Mouse (Mus musculus) embryonic facial prominence, embryonic 11.5 days (tissue): ENCODE measurements around the gene Olfr322. TPM values are rescaled to one million over a fixed set of nuclear protein-coding genes. Genes with fewer than 3 reads are reported as not detected.

Experiments
- polyA plus RNA-seq: library from polyadenylated mRNA; unstranded; fragments of >200 nt; fragmentation: Nextera tagmentation; extraction: Ambion mirVana; gene quantifications from 2 replicates; pipeline ENCODE4 v1.2.1, GENCODE M21; 2014

The Olfr322 gene
- polyA plus RNA-seq, 1 experiment from 2014 or later, result not detected

Other genes with a start within 250 kb of the Olfr322 start
- not detected in 2 replicates for gene 1810065E05Rik, start 237.7 kb upstream of the Olfr322 start, polyA plus RNA-seq
- not detected in 2 replicates for gene Gm12253, start 226.2 kb upstream of the Olfr322 start, polyA plus RNA-seq
- gene Lypd9, start 205.9 kb upstream of the Olfr322 start, polyA plus RNA-seq, result not detected in 2 replicates
- gene Olfr30, start 196.5 kb upstream of the Olfr322 start, polyA plus RNA-seq, result not detected in 2 replicates
- not detected in 2 replicates for gene Olfr332, start 166.2 kb upstream of the Olfr322 start, polyA plus RNA-seq
- not detected in 2 replicates for gene Olfr331, start 156.2 kb upstream of the Olfr322 start, polyA plus RNA-seq
- gene Olfr330, start 123.9 kb upstream of the Olfr322 start, polyA plus RNA-seq, result not detected in 2 replicates
- not detected in 2 replicates for gene Olfr329-ps, start 112.4 kb upstream of the Olfr322 start, polyA plus RNA-seq
- gene Olfr328, start 103.1 kb upstream of the Olfr322 start, polyA plus RNA-seq, result 0.07 TPM in 1 of 2 replicates, not detected in the other
- gene Olfr224, start 88.2 kb upstream of the Olfr322 start, polyA plus RNA-seq, result not detected in 2 replicates
- not detected in 2 replicates for gene Olfr325, start 81.1 kb upstream of the Olfr322 start, polyA plus RNA-seq
- not detected in 2 replicates for gene Olfr324, start 63.7 kb upstream of the Olfr322 start, polyA plus RNA-seq
- not detected in 2 replicates for gene 2210407C18Rik, start 42.7 kb upstream of the Olfr322 start, polyA plus RNA-seq
- not detected in 2 replicates for gene Olfr323, start 28.3 kb upstream of the Olfr322 start, polyA plus RNA-seq
- 0.28 and 0.43 TPM in 2 replicates for gene Trim58, start 18.3 kb upstream of the Olfr322 start, polyA plus RNA-seq
- gene Olfr320, start 22.3 kb downstream of the Olfr322 start, polyA plus RNA-seq, result not detected in 2 replicates
- not detected in 2 replicates for gene Olfr319, start 40.4 kb downstream of the Olfr322 start, polyA plus RNA-seq
- not detected in 2 replicates for gene Olfr318, start 65.2 kb downstream of the Olfr322 start, polyA plus RNA-seq
- gene Olfr317, start 80.4 kb downstream of the Olfr322 start, polyA plus RNA-seq, result not detected in 2 replicates
- gene Olfr316, start 94.0 kb downstream of the Olfr322 start, polyA plus RNA-seq, result not detected in 2 replicates
- gene Olfr315, start 114.4 kb downstream of the Olfr322 start, polyA plus RNA-seq, result not detected in 2 replicates
- not detected in 2 replicates for gene Olfr314, start 124.2 kb downstream of the Olfr322 start, polyA plus RNA-seq
- gene Fam183b, start 143.2 kb downstream of the Olfr322 start, polyA plus RNA-seq, result 2.2 and 2.6 TPM in 2 replicates
- not detected in 2 replicates for gene Olfr313, start 156.2 kb downstream of the Olfr322 start, polyA plus RNA-seq
- gene Olfr312, start 170.5 kb downstream of the Olfr322 start, polyA plus RNA-seq, result not detected in 2 replicates
- gene Olfr311, start 180.5 kb downstream of the Olfr322 start, polyA plus RNA-seq, result not detected in 2 replicates
- gene Gm12258, start 188.4 kb downstream of the Olfr322 start, polyA plus RNA-seq, result 14.2 and 14.4 TPM in 2 replicates
- gene 2810021J22Rik, start 208.4 kb downstream of the Olfr322 start, polyA plus RNA-seq, result 10.4 and 11.2 TPM in 2 replicates
- 7.6 and 8.3 TPM in 2 replicates for gene Zfp39, start 245.4 kb downstream of the Olfr322 start, polyA plus RNA-seq